Mouse (Mus musculus) lung, postnatal 0 days (tissue): ENCODE data around the gene Gm6337.
"Not testable (repeated sequence)": the region's sequence is repeated elsewhere in the genome, so short reads cannot be mapped to it uniquely, and the experiment has no call there.

Experiments used
- CTCF ChIP-seq: IDR thresholded peaks from 2 replicates; pipeline ENCODE4 v1.5.1; 2016; ENCODE audit warnings: antibody characterized with exemption, mild to moderate bottlenecking
- EP300 ChIP-seq: IDR thresholded peaks from 2 replicates; pipeline ENCODE4 v1.6.1; 2016; ENCODE audit warnings: antibody characterized with exemption, mild to moderate bottlenecking, control low read depth

GRCm38 (mm10) chr14:6107500-6107899 is 49.4 kb upstream of the Gm6337 start:
- TF ChIP-seq EP300 = not testable (repeated sequence)
- peak; percentile 36 for TF ChIP-seq CTCF
